Mouse (Mus musculus): ENCODE results near the gene Clip2.

GRCm38 (mm10) chr5:134482331-134482730, 69.9 kb downstream of the Clip2 start:
- TF ChIP-seq POLR2A (IDR thresholded peaks at IDR 0.05; ENCODE audit: control insufficient read depth in 1 of 2, insufficient read depth in 1 of 2, low read depth in 1 of 2, low read length in 2 of 2, poor library complexity in 1 of 2) (no peak), MAX (IDR thresholded peaks at IDR 0.05; ENCODE audit: low read length) (no peak), CTCF (IDR thresholded peaks at IDR 0.05 in 2 of 3, conservative IDR thresholded peaks at IDR 0.05 in 1 of 3; ENCODE audit: control insufficient read depth in 1 of 3, insufficient read depth in 1 of 3, low read depth in 2 of 3, low read length in 3 of 3, poor library complexity in 1 of 3, severe bottlenecking in 1 of 3) (no peak), TCF12 (IDR thresholded peaks at IDR 0.05; ENCODE audit: low read depth, low read length) (no peak)

Measured in MEL (cell line).